Mouse (Mus musculus) spleen, adult 2 months (tissue): ENCODE data around the gene Zdhhc7. TPM values are rescaled to one million over a fixed set of nuclear protein-coding genes. Genes with fewer than 3 reads are reported as not detected.

ENCODE experiments used
- DNase-seq, 2 experiments: peaks; one replicate each; pipeline versions ENCODE4 v3.0.0 to v3.0.0-alpha.2; 2012 to 2021; ENCODE audit warnings: low spot score in 2 of 2, low read depth in 1 of 2
- H3K27ac ChIP-seq: fragments of 200-500 bp; 2 replicates; pipeline ENCODE4 v1.5.1; 2012; ENCODE audit warnings: low read length, inconsistent platforms; ENCODE audit not compliant: insufficient read depth
- H3K27me3 ChIP-seq: fragments of 200-500 bp; 2 replicates; pipeline ENCODE4 v1.6.1; 2012; ENCODE audit warnings: mild to moderate bottlenecking, moderate library complexity, low read length, inconsistent platforms; ENCODE audit not compliant: control insufficient read depth, insufficient read depth
- H3K36me3 ChIP-seq: fragments of 200-500 bp; 2 replicates; pipeline ENCODE4 v1.6.1; 2012; ENCODE audit warnings: mild to moderate bottlenecking, low read length, inconsistent platforms; ENCODE audit not compliant: control insufficient read depth, insufficient read depth
- H3K4me1 ChIP-seq: fragments of 200-500 bp; 2 replicates; pipeline ENCODE4 v1.6.1; 2011; ENCODE audit warnings: inconsistent platforms; ENCODE audit not compliant: control insufficient read depth, insufficient read depth, insufficient read length
- H3K4me3 ChIP-seq: fragments of 200-500 bp; 2 replicates; pipeline ENCODE4 v1.5.1; 2011; ENCODE audit warnings: mild to moderate bottlenecking, inconsistent platforms; ENCODE audit not compliant: insufficient read depth, insufficient read length; ENCODE audit errors: extremely low read depth
- CTCF ChIP-seq: fragments of 200-500 bp; IDR thresholded peaks from 2 replicates; pipeline ENCODE4 v1.5.1; 2011; ENCODE audit warnings: mild to moderate bottlenecking, inconsistent platforms; ENCODE audit not compliant: insufficient read depth, insufficient read length, insufficient replicate concordance; ENCODE audit errors: extremely low read depth
- POLR2A ChIP-seq: fragments of 200-500 bp; IDR thresholded peaks from 2 replicates; pipeline ENCODE4 v1.6.1; 2011; ENCODE audit warnings: low read depth, low read length, inconsistent platforms
- WGBS: fragments of 180-500 bp; shearing (Covaris S2); methylation state at CpG from one replicate; pipeline ENCODE4 v1.1.7; 2018; 5-methylcytosine and 5-hydroxymethylcytosine counted together
- polyA plus RNA-seq: library from polyadenylated mRNA; depleted of rRNA; stranded (reverse); fragments of >200 nt; gene quantifications from 2 replicates; pipeline ENCODE4 v1.2.3, GENCODE M21; 2012

The Zdhhc7 gene
- polyA plus RNA-seq, 1 experiment, result 45.8 TPM

DNA sequence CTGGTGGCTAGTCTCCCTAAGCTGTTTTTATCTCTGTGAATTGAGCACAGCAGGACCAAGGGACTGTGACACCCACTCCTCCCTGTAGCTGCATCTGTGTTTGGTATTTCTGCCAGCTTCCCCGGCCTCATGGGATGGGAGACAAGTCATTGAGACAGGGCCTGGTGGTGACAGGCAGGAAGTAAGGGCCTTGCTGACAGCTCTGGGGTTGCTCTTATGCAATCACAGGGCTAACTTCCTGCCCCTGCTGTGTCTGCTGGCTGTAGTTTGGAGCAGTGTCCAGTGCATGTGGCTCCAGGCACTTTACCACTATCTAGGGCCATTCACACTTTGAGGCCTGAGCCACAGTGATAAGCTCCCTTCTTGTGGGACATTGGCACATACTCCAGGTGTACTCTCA lies 60.4 kb downstream of the Zdhhc7 start:
- H3K27me3 ChIP-seq, result no peaks in the 10 kb centered on the region
- WGBS, result 7% methylated on average over 1 of the region's 1 CpGs
- H3K36me3 ChIP-seq, result no peaks in the 10 kb centered on the region
- 0 out of 2 replicates have a peak overlapping the region, but pooled peaks have one; percentile 11 for H3K27ac ChIP-seq
- H3K4me1 ChIP-seq, result no peaks in the 10 kb centered on the region
- no peak overlapping the region for H3K4me3 ChIP-seq
- no peak for DNase-seq
- no peak for TF ChIP-seq POLR2A
- no peak for TF ChIP-seq CTCF

DNA sequence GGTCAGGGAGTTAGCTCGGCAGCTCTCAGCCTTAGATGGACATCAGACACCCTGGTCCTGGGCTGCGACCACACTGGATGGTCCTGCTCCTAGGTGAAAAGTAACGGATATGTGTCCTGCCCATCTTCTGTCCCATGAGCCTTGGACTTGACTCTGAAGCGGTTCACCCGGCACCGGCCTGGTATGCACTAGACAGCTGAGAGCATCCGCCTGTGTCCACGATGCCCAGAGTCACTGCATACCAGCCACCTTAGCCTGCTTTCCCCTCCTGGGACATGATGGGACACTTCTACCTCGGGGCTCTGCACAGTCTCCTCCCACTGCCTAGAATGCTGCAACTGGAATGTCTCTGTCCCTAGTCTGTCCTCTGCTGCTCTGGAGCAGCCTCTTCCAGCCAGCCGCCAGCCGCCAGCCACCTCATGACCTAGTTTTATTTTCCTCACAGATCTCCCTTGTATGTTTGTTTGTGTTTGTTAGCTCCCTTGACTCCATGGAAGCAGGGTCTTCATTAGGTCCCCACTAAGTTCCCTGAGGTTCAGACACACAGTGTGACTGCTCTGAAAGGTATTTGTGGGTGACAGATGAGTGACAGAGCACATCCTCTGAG lies 61.9 kb downstream of the Zdhhc7 start:
- no peak for DNase-seq
- Histone ChIP-seq H3K4me3 (no peak overlapping the region), H3K4me1 (no peaks in the 10 kb centered on the region), H3K27me3 (no peaks in the 10 kb centered on the region), H3K27ac (no peak overlapping the region), H3K36me3 (no peaks in the 10 kb centered on the region)
- no peak for TF ChIP-seq POLR2A
- no peak for TF ChIP-seq CTCF
- 85% methylated on average over 11 of the region's 11 CpGs for WGBS

DNA sequence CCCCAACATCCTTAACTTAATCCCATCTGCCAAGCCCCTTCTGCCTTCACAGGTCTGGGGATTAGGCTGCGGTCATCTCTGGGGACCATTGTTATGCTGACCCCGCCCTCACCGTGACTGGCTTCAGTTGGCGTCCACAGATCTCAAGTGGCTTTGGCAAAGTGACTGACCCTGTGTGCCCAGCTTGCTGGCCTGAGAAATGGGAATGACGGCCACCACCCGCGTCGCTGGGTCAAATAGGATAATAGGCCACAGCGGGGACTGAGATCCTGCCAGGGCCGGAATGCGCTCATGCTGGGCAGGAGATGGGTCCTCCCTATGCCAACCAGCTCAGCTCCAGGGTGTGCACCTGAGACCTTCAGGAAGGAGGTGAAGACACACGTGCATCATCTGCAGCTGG lies 62.5 kb downstream of the Zdhhc7 start:
- 92% methylated on average over 12 of the region's 12 CpGs for WGBS
- Histone ChIP-seq H3K36me3 (no peaks in the 10 kb centered on the region), H3K4me3 (no peak overlapping the region), H3K27me3 (no peaks in the 10 kb centered on the region), H3K27ac (no peak overlapping the region), H3K4me1 (no peaks in the 10 kb centered on the region)
- no peak for DNase-seq
- TF ChIP-seq CTCF (no peak), POLR2A (no peak)

DNA sequence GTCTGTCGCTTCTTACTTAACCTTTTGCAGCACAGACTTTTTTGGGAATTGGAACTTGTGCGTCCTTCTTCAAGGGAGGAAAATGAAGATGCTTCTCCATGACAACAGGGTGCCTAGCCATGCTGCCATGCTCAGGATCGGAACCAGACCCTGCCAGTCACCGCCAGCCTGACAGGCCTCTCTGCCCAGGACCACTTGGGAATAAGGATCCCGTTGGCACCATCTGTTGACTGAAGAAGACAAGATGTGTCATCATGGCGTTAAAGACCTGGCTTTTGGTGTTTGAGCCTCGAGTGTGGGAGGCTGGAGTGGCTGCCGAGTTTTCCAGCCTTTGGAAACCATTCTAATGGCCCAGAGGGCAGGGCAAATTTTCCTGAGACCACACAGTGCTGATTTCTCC lies 63.7 kb downstream of the Zdhhc7 start:
- no peaks in the 10 kb centered on the region; the same call in 1 of the 2 replicates for H3K4me1 ChIP-seq
- DNase-seq, result no peak
- TF ChIP-seq CTCF (no peak), POLR2A (no peak)
- no peak overlapping the region for H3K27ac ChIP-seq
- H3K27me3 ChIP-seq, result no peaks in the 10 kb centered on the region
- no peaks in the 10 kb centered on the region for H3K36me3 ChIP-seq
- 87% methylated on average over 8 of the region's 8 CpGs for WGBS
- no peak overlapping the region for H3K4me3 ChIP-seq

DNA sequence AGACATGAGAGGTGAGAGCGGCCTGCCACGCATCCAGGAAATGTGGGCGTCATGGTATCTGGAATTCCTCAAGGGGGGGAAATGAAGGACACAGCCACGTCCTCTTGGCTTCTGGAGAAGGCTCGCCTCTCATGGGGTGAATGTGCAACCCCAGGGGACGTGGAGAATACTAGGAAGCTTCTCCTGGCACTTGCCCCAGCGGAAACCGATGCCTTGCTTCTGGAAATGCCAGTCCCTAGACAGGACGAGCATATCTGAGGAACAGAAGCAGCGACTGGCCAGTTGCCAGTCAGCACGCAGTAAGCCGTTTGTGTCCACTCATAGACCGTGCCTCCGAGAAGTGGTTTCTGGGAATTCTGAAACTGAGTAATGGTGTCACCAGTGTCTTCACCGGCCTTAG lies 64.1 kb downstream of the Zdhhc7 start:
- TF ChIP-seq CTCF (no peak), POLR2A (no peak)

DNA sequence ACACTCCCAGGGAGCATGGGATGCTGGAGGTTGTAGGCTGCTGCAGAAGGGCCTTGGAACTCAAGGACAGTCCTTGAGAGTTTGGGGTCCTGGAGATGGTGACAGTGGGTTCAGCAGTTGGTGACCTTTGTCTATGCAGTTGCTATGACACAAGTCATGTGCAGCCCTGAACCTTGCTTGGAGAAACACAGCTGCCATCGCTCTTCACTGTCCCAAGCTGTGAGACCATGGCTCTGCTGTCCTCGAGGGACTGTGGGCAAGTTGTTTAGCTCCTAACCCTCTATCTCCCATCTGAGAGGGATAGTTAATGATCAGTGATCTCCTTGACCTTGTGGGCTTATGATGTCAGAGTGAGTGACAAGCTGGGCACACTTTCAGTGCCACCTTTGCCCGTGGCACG lies 64.7 kb downstream of the Zdhhc7 start:
- Histone ChIP-seq H3K27ac (no peak overlapping the region), H3K27me3 (no peaks in the 10 kb centered on the region), H3K4me1 (no peaks in the 10 kb centered on the region; the same call in 1 of the 2 replicates), H3K36me3 (no peaks in the 10 kb centered on the region), H3K4me3 (no peak overlapping the region)
- TF ChIP-seq CTCF (no peak), POLR2A (no peak)
- DNase-seq, result no peak
- 83% methylated on average over 4 of the region's 4 CpGs for WGBS

More for the DNA sequence above, 64.1 kb downstream of the Zdhhc7 start:
- Histone ChIP-seq H3K4me3 (no peak overlapping the region), H3K36me3 (no peaks in the 10 kb centered on the region), H3K27me3 (no peaks in the 10 kb centered on the region), H3K4me1 (no peaks in the 10 kb centered on the region; the same call in 1 of the 2 replicates), H3K27ac (no peak overlapping the region)
- WGBS, result 88% methylated on average over 15 of the region's 15 CpGs
- DNase-seq, result no peak

DNA sequence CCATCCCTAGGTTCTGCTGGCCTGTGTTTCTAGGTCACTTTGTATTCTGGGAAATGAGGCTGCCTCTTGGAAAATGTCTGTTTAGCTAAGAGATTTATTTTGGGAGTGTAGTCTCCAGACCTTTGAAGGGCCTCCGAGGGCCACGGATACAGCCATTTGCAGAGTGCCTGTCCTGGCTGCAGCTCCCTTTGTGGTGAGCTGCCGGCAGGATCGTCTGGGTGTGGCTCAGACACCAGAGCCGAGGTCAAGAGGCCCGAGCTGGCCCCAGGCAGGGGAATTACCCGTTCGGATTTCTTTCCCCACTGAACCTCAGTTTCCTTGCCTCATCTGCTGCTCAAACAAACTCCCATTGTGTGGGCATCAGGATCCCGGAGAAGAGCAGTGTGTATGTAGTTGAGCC lies 65.2 kb downstream of the Zdhhc7 start:
- no peak overlapping the region for H3K27ac ChIP-seq

More for the DNA sequence above, 65.2 kb downstream of the Zdhhc7 start:
- 83% methylated on average over 9 of the region's 9 CpGs for WGBS
- Histone ChIP-seq H3K4me3 (no peak overlapping the region), H3K27me3 (no peaks in the 10 kb centered on the region), H3K36me3 (no peaks in the 10 kb centered on the region), H3K4me1 (no peaks in the 10 kb centered on the region; the same call in 1 of the 2 replicates)
- TF ChIP-seq CTCF (no peak), POLR2A (no peak)
- no peak for DNase-seq
